Comparison of ENCODE assay signal across 16 mouse cellular contexts in genomic region chr17:30581201-30581600, GRCm38 (mm10). TPM values are rescaled to one million over a fixed set of nuclear protein-coding genes. Genes with fewer than 3 reads are reported as not detected.
DNase-seq lines count a peak whose midpoint lies in the region; ATAC-seq and TF ChIP-seq lines count a peak whose summit lies in the region.
"Had no signal": no experiment of that assay in that cellular context is flagged by ENCODE, and none has a peak within 500 bp of the region (broad histone marks: within the 10 kb centered on the region; RNA-seq: fewer than 3 reads in every experiment).

No protein-coding gene starts in this region.

- WGBS in lung, postnatal 0 days: 72% methylated on average over 6 of the region's 6 CpGs
- WGBS in heart, embryonic 10.5 days: 89% methylated on average over 6 of the region's 6 CpGs

- ATAC-seq in lung, postnatal 0 days: no peak
- ATAC-seq: CD4-positive, CD25-positive, alpha-beta regulatory T cell, adult 4 months; forebrain, embryonic 14.5 days had no signal

- no peak overlapping the region for H3K27ac ChIP-seq in lung, postnatal 0 days (ENCODE audit: low read length)
- no peak overlapping the region for H3K27ac ChIP-seq in heart, embryonic 10.5 days
- H3K27ac ChIP-seq: neural tube, embryonic 12.5 days; stomach, postnatal 0 days had no signal

- no peaks in the 10 kb centered on the region for H3K79me2 ChIP-seq in myocyte (ENCODE audit: control insufficient read depth, insufficient read depth)

- DNase-seq in lung, postnatal 0 days (ENCODE audit: low spot score): no peak
- DNase-seq in lung, postnatal 10 days: no peak
- DNase-seq in Muller cell, postnatal 12 days (ENCODE audit: inconsistent ontology term): peak; percentile 25
- DNase-seq in layer of hippocampus, adult 9-11 months: peak; percentile 94
- DNase-seq in adrenal gland, postnatal 14 days: no peak
- DNase-seq in heart, embryonic 10.5 days (ENCODE audit: low spot score): no peak
- DNase-seq: cerebellum, postnatal 14 days; heart, postnatal 4 days; kidney, adult 9 months; lung, adult 2 months had no signal

- no peak for TF ChIP-seq POLR2A in myocyte (IDR thresholded peaks at IDR 0.05; ENCODE audit: insufficient read length, low read depth)

- peaks cover 5% of the 10 kb centered on the region; the same call in 1 of the 2 replicates for H3K4me1 ChIP-seq in lung, postnatal 0 days (ENCODE audit: insufficient read depth, low read depth, low read length)
- peaks cover 7% of the 10 kb centered on the region for H3K4me1 ChIP-seq in heart, embryonic 10.5 days

- no peaks in the 10 kb centered on the region for H3K9me3 ChIP-seq in lung, postnatal 0 days (ENCODE audit: low read length)
- no peaks in the 10 kb centered on the region for H3K9me3 ChIP-seq in heart, embryonic 10.5 days
- H3K9me3 ChIP-seq: heart, embryonic 12.5 days; neural tube, embryonic 12.5 days had no signal

- no peak overlapping the region for H3K9ac ChIP-seq in lung, postnatal 0 days (replicated peaks; ENCODE audit: low read depth)
- H3K9ac ChIP-seq: heart, embryonic 12.5 days; neural tube, embryonic 12.5 days had no signal

- no peak for TF ChIP-seq CTCF in lung, postnatal 0 days (IDR thresholded peaks at IDR 0.05)

- no peaks in the 10 kb centered on the region for H3K27me3 ChIP-seq in lung, postnatal 0 days (replicated peaks; ENCODE audit: insufficient read depth, low read length)
- H3K27me3 ChIP-seq in myocyte (ENCODE audit: control insufficient read depth, insufficient read depth, insufficient read length): no peaks in the 10 kb centered on the region
- H3K27me3 ChIP-seq in heart, embryonic 10.5 days (ENCODE audit: insufficient read depth, poor library complexity, severe bottlenecking): no peaks in the 10 kb centered on the region
- H3K27me3 ChIP-seq: heart, embryonic 12.5 days; neural tube, embryonic 12.5 days had no signal

- no peaks in the 10 kb centered on the region for H3K36me3 ChIP-seq in lung, postnatal 0 days (ENCODE audit: insufficient read depth, low read length)
- H3K36me3 ChIP-seq in myocyte (ENCODE audit: control insufficient read depth, insufficient read depth): no peaks in the 10 kb centered on the region
- H3K36me3 ChIP-seq in heart, embryonic 10.5 days: no peaks in the 10 kb centered on the region
- H3K36me3 ChIP-seq: heart, embryonic 12.5 days; neural tube, embryonic 12.5 days had no signal

- 0 out of 2 replicates have a peak, but pooled peaks have one; percentile 15 for TF ChIP-seq EP300 in lung, postnatal 0 days (IDR thresholded peaks at IDR 0.05)

- no peak overlapping the region for H3K4me3 ChIP-seq in lung, postnatal 0 days (ENCODE audit: low read depth, low read length)
- H3K4me3 ChIP-seq in myocyte: no peak overlapping the region
- H3K4me3 ChIP-seq in heart, embryonic 10.5 days: no peak overlapping the region
- H3K4me3 ChIP-seq: heart, embryonic 12.5 days; neural tube, embryonic 12.5 days had no signal

- no peak overlapping the region for H3K4me2 ChIP-seq in lung, postnatal 0 days (replicated peaks; ENCODE audit: low read depth, low read length)
- no peak overlapping the region for H3K4me2 ChIP-seq in myocyte (ENCODE audit: low read depth)
- H3K4me2 ChIP-seq: heart, embryonic 12.5 days; neural tube, embryonic 12.5 days had no signal

- no peak overlapping the region for H3ac ChIP-seq in myocyte (ENCODE audit: control insufficient read depth, insufficient read length)

TF ChIP-seq in myocyte, 11 proteins besides CTCF, POLR2A, EP300 and RAD21:
- TF ChIP-seq MAX (IDR thresholded peaks at IDR 0.05; ENCODE audit: low read depth) (no peak), SRF (IDR thresholded peaks at IDR 0.05; ENCODE audit: control insufficient read depth, insufficient read length, low read depth) (no peak), USF1 (IDR thresholded peaks at IDR 0.05; ENCODE audit: low read depth) (peak; percentile 42), POLR2AphosphoS2 (IDR thresholded peaks at IDR 0.05; ENCODE audit: insufficient read length, low read depth) (no peak), REST (IDR thresholded peaks at IDR 0.05; ENCODE audit: insufficient read depth, insufficient read length) (no peak), CEBPB (IDR thresholded peaks at IDR 0.05; ENCODE audit: insufficient read depth, poor library complexity, severe bottlenecking) (no peak), MYOG (IDR thresholded peaks at IDR 0.05; ENCODE audit: control insufficient read depth in 1 of 3, insufficient read depth in 1 of 3, insufficient read length in 2 of 3, low read depth in 2 of 3) (no peak)

RNA-seq across cellular contexts. Expression of gene Btbd9, which starts 4.9 kb away (rescaled TPM):
- 40.6 and 41.7 TPM in 2 replicates for polyA plus RNA-seq in lung, postnatal 0 days (2015; fragmentation: Nextera tagmentation; extraction: Ambion mirVana)
- 21.3 TPM for polyA plus RNA-seq in myocyte (2012; fragmentation: generic; extraction: Trizol)
- 35.9 and 36.9 TPM in 2 replicates for total RNA-seq in adrenal gland, postnatal 14 days (2021)
- 47.7 and 59.8 TPM in 2 replicates for polyA plus RNA-seq in heart, embryonic 10.5 days (2016; fragmentation: Nextera tagmentation; extraction: Ambion mirVana)

RNA-seq across cellular contexts. Expression of gene Dnah8, which starts 43.0 kb away (rescaled TPM):
- polyA plus RNA-seq in lung, postnatal 0 days (2015; fragmentation: Nextera tagmentation; extraction: Ambion mirVana): 9.8 and 10.7 TPM in 2 replicates
- polyA plus RNA-seq in myocyte (2012; fragmentation: generic; extraction: Trizol): 0.08 TPM
- total RNA-seq in adrenal gland, postnatal 14 days (2021): 1.3 and 2.7 TPM in 2 replicates
- 3.0 and 3.4 TPM in 2 replicates for polyA plus RNA-seq in heart, embryonic 10.5 days (2016; fragmentation: Nextera tagmentation; extraction: Ambion mirVana)

RNA-seq across cellular contexts. Expression of gene Glo1, which starts 45.5 kb away (rescaled TPM):
- polyA plus RNA-seq in lung, postnatal 0 days (2015; fragmentation: Nextera tagmentation; extraction: Ambion mirVana): 159 and 161 TPM in 2 replicates
- 181 TPM for polyA plus RNA-seq in myocyte (2012; fragmentation: generic; extraction: Trizol)
- total RNA-seq in adrenal gland, postnatal 14 days (2021): 105 and 123 TPM in 2 replicates
- 219 and 228 TPM in 2 replicates for polyA plus RNA-seq in heart, embryonic 10.5 days (2016; fragmentation: Nextera tagmentation; extraction: Ambion mirVana)

Comparison
In these comparisons a context has a peak if more than half of its experiments do, and no peak if none do; other contexts are left out.
1. DNase-seq: peak in Muller cell, postnatal 12 days (single experiment) and layer of hippocampus, adult 9-11 months (single experiment); none in lung, postnatal 0 days (single experiment), lung, postnatal 10 days (single experiment), adrenal gland, postnatal 14 days (single experiment) and heart, embryonic 10.5 days (single experiment).